Mouse (Mus musculus): ENCODE data around the gene Apaf1.

Gene Apaf1

DNA sequence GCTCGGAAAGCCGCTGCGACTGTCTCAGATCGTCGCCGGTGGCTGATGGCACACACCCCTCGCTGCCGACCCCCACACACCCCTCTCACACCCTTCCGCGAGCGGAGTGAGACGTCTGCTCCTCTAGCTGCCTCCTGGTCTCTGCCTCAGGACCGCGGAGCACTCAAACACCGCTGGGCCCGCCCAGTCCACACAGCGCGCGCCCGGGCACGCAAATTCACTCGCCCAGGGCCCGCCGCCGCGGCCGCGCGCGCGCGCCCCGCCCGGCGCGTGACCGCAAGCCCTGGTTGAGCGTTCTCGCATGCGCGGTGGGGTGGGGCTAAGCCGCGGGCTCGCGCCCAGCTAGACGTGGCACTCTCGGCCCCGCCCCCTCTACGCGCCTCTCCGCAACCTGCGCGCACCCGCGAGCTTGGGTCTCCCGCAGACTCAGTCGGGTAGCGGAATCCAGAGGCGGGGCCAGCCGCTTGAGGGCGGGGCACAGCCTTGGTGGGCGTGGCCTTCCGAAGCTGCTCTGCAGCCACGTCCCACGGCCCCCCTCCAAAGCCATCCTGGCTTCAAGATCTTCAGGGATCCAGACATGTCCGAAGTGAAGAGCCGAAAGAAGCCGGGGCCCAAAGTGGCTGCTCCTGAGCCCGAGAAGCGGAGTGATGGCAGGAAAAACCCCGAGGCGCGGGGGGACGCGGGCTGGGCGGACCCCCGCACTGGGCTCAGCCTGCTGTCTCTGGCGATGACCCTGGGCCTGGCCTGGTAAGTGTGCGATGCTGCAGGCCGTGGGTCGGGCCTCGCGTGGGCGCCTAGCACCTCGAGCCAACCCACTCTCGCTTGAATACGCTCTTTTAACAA, at the start of gene Apaf1, which contains the start of gene Ikbip:
Apaf1 (minus strand) TSS at position 221 of the 843 bp plus-strand sequence.
Ikbip (plus strand) TSS at position 391 of the 843 bp plus-strand sequence.
- peak; percentile 100 for DNase-seq

DNA sequence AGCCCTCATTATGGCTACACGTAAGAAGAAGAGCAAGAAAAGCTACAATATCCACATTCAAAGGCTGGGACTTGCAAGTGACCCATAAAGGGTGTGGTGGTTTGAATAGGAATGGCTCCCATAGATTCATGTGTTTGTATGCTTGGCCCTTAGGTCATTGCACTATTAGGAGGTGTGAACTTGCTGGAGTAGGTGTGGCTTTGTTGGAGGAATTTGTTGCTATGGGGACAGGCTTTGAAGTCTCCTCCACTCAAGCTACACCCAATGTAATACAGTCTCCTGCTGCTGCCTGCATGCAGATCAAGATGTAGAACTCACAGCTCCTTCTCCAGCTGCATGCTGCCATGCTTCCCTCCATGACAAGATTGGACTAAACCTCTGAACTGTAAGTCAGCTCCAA, 49.0 kb upstream of the Apaf1 start:
- no peak for DNase-seq

DNA sequence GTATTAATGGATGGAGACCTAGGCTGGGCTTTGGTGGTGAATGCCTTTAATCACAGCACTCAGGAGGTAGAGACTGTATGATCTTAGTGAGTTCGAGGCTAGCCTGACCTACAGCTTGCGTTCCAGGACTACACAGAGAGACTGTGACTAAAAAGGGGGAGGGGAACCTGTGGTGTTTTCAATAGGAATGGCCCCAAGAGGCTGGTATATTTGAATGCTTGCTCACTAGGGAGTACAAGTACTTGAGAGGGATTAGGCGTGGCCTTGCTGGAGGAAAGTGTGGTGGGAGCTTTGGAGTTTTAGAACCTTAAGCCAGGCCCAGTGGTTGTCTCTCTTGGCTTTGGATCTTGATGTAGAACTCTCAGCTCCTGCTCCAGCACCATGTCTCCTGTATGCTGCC, 48.2 kb upstream of the Apaf1 start:
- no peak for DNase-seq

DNA sequence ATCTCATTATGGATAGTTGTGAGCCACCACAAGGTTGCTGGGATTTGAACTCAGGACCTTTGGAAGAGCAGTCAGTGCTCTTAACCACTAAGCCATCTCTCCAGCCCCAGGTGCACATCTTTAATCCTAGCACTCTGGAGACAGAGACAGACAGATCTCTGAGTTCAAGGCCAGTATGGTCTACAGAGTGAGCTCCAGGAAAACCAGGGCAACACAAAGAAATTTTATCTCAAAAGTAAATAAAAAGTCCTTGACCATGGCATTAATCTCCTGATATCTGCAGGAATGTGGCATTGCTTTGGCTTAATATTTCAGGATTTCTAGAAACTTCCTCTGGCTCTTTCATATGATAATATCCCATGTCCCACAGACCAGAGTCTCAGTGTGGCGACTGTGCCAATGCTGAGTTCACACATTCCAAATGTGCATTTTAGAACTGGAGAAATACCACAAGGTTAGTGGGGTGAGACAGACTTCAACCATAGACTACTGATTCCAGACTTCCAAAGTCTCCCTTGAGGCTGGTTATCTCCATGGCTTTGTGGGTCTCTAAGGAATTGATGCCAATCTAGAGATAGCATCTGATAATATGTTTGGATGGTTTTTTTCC, 46.1 kb upstream of the Apaf1 start:
- peak in 1 of 2 experiments; percentile 43 for DNase-seq

DNA sequence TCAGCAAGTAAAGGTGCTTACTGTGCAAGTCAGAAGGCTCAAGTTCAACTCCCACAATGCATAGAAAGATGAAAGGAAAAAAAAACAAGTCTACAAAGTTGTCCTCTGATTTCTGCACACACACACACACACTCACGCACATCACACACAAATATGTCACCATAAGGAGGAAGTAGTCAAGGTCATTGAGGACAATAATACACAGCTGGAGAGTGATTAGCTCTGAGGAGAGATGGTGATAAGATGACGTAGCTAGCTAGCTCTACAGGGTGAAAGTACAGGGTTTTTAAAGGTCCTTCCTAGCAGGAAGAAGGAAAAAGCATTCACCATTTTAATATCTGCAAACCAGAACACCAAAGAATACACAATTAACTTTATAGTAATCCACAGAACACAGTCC, 44.8 kb upstream of the Apaf1 start:
- no peak for DNase-seq

DNA sequence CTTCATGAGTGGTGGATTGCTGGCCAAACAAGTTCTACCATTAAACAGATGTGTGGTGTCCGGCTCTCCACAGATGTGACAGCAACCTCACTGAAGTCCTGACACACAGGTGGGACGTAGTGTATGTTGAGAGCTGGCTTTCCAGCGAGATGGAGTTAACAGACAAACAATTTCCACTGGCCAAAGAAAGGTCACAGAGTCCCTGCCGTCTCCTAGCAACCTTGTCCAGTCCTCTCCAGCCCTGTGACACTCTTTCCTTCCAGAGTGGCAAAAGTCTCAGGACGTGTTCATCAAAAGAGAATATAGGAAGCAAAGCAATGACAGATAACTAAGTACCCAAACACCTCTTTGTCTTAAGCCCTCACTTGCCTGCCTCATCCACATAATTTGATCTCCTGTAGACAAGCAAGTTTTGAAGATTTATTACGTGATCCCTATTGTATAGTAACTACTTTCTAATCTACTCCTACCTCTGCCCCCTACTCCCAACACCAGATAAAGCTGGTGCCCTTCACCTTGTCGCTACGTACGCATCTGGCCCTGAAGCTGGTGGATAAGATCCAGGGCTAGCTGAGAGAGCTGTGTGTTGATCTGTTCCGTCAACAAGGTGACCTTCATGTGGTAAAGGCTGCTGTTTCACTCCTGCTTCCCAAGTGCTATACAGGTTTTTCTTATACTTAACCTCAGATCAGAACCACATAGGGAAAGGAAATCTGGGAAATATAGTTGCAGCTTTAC, 44.2 kb upstream of the Apaf1 start:
- DNase-seq: peak in 1 of 2 experiments; percentile 26

DNA sequence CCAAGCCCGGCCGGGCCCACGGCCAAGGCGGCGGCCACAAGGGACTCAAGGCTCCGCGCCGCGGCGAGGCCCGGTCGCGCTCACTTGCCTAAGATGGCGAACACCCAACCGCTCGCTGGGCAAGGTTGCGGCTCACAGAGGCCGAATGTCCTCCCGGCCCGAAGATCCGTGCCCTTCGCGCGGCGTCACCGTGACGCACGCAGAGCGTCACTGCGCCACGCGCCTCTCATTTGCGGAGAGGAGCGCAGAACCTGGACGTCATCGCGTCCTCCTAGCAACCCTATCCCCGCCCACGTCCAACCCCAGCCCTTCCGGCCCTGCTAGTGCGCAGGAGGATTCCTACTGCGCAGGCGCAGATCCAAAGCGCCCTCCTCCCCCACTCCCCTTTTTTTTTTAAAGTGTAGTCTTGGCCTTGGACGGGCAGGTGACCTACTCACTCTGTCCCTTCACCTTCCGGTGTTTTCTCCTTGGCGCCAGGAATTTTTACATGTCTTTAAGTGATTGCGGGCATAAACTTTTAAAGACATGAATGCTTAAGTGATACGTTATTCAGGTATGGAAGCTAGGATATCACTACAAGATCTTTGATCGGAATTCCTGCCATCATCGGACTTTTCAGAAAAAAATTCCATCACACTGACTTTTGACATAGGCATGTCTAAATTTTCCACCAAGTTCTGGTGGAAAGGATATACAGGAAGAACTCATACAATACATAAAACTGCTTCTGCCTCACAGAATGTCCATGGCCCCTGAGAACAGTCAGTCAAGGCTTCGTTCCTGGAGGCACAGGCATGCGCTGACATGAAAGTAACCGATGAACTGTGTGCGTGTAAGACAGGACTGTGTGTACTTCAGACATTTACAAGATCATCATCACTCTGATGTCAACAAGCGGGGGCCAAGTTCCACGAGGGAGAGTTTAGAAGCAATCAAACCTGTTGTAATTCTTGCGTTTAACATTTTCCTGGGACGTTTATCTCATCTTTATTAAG, 41.6 kb upstream of the Apaf1 start, which contains the start of gene Slc25a3:
Slc25a3 (minus strand) TSS at position 232 of the 995 bp plus-strand sequence.
- peak; percentile 99 for DNase-seq

DNA sequence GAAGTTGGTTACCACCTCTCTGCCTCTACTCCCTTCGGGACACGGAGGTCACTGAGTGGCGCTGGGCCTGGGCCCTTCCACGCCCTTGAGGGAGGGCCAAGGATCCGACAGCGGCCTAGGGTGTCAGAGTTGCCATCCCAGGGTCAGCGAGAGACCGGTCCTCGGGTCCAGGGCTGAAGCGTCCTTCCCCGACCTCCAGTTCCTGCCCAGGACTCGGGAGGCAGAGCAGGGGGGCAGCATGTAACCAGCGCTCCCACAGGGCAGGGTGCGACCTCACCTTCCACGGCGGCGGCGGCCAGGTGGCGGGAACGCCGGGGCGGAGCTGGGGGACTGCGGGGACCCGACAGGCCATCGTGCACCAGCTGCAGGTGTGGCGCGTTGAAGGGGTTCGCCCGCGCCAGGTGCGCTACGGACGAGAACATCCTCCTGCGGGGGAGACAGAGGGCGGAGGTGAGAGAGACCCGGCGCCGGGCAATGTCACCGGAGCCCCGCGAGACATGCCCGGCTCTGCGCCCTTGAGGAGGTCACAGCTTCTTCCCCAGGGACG, 40.8 kb upstream of the Apaf1 start:
- DNase-seq: no peak

DNA sequence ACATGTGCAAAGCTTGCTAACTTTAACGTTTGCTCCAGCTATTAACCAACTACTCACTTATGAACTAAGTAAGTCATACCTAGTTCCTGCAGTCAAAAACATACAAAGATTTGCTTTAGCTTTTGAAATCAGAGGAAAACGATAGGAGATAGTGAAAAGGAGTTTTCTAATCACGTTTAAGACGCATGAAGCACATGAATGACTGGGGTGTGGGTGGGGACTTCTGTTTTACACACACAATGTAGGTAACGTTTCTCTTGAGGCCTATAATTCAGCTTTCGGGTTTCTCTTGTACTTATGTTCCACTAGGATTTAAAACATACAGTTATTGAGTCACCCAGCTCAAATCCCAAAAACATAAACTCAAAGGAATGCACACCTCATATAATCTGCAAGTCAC, 40.1 kb upstream of the Apaf1 start:
- no peak for DNase-seq

DNA sequence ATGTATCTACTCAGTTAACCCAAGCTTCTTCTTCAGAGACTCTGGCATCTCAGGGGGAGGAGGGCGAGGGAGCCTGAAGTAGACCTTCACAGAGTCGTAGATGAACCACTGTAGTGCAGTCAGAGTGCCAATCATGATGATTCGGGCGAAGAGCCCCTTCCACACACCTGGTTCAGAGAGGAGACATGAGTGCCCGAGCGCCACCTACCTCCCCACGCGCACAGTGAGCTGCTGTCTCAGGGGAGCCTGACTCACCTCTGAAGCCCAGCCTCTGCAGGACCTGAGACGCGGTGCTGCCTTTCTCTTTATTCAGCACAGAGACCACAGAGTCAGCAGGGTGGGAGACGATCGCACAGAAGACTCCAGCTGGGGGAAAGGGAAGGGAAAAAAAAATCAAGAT, 34.4 kb upstream of the Apaf1 start:
- DNase-seq: no peak

DNA sequence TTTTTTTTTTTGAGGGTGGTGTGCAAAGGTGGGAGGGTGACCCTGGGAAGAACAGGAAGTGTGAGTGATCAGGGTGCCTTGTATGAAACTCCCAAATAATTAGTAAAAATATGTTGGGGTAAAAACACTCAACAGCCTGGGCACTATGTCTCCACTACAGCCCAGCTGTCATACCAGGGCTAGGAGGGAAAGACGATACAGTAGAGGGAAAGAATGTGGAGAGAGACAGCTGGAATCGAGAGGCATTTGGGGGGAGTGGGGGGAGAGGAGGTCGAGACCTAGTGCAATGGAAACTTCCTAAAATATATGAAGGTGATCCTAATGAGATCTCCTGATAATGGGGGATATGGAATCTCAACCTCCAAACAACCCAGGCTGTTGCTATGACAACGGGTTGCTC, 27.3 kb upstream of the Apaf1 start:
- no peak for DNase-seq

DNA sequence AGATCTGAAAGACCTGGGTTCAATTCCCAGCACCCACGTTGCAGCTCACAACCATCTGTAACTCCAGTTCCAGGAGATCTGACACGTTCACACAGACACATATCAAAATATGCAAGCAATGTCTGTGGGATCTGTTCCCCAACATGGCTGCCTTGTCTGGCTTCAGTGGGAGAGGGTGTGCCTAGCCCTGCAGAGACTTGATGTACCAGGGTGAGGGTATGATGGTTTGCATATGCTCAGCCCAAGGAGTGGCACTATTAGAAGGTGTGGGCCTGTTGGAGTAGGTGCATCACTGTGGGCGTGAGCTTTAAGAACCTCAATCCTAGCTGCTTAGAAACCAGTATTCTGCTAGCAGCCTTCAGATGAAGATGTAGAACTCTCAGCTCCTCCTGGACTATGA, 23.4 kb upstream of the Apaf1 start:
- DNase-seq: no peak

DNA sequence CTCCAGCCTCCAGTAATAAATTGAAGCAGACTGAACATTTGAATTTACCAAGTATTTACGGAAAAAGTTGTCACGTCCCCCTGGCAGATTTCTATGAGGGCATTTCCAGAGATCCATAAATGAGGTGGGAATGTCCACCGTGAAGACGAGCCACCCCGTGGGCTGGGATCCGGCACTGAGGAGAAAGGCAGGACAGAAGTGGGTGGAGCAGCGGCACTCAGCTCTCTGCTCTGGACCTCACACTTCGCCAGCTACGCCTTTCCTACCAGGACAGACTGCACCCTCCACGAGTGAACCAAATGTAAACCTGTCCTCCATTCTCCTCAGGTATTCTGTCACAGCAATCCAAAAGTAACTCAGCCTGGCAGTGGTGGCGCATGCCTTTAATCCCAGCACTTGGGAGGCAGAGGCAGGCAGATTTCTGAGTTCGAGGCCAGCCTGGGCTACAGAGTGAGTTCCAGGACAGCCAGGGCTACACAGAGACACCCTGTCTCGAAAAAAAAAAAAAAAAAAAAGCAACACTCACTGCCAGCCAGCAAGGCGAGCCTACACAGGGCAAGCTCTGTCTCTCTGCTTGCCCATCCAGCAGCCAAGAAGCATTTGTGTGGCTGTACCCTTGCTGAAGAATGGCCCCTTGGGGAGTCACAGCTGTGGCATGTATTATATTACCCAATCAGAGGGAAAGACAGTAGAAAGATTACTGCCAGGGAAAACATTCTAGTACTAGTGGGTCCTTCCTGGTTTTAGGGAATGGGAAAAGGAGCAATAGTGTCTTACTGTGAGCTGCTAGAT, 20.4 kb upstream of the Apaf1 start:
- DNase-seq: no peak

DNA sequence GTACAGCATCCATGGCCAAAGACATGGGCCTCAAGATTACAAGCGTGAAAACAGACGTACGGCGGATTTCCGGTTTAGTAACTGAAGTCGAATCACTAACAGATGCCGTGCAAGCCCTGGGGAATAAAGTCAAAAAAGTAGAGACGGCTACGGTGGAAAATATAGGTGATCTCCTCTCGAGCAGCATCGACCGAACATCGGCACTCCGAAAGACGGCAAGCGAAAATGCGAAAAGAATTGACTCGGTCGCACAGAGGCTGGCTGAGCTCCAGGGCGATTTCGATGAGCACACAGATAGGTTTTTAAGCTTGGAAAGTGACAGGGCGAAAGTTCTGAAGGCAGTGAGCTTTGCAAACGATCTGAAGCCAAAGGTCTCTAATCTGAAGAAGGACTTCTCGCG, 19.4 kb upstream of the Apaf1 start:
- no peak for DNase-seq

DNA sequence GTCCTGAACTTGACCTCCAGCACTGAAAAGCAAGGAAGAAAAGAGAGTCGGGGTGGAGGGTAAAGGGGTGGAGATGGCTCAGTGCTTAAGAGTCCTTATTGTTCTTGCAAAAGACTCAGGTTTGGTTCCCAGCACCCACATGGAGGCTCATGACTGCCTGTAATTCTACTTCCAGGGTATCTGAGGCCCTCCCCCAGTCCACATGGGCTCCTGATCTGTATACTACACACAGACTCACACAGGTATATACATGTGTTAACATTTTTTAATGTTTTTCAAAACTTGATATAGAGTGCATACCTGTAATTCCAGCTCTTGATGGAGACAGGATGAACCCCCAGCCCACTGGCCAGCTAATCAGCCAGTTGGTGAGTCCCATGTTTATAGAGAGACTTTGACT, 17.5 kb upstream of the Apaf1 start:
- DNase-seq: no peak

DNA sequence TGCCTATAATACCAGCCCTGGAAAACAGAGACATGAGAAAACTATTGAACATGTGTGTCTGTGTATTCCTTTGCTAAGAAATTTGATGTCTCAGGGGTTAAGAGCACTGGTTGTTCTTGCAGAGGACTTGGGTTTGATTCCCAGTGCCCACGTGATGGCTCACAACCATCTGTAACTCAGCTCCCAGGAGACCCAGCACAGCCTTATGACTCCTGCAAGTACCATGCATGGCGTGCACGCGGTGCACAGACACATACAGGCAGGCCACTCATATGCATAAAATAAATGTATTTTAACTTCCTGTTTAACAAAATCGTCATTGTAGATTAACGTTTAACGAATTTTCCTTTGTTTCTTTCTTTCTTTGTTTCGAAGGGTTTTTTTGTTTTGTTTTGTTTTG, 15.5 kb upstream of the Apaf1 start:
- DNase-seq: no peak

DNA sequence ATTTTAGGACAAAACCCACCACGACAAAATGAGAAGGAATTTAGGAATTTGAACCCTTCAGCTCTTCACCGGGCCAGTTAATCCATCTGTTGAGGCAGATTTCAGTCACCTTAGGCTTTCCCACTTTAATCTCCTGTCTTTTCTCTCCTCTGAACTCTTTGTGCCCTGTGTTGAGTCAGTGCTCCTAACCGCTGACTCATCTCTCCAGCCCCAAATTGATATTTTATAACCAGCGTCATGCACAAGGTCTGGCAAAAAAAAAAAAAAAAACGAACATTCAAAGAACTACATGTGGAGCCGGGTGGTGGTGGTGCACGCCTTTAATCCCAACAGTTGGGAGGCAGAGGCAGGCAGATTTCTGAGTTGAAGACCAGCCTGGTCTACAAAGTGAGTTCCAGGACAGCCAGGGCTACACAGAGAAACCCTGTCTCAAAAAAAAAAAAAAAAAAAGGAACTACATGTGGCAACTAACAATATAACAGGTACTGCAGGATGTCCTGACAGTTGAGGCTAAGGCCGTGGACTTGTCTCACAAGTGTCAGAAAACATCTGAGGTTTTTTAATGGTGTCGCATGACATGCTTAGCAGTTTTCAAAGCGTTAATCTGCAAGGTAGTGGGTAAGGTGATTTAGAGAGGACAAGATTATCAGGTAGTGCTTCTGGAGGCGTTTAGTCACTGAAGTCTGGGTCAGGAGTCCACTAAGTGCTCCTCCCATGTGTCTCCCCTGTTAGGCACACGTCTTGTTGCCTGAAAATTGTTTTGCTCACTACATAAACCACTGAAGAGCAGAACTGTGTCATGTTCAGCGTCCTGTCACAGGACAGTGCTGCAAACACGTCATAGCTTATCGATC, 11.9 kb upstream of the Apaf1 start:
- DNase-seq: no peak

DNA sequence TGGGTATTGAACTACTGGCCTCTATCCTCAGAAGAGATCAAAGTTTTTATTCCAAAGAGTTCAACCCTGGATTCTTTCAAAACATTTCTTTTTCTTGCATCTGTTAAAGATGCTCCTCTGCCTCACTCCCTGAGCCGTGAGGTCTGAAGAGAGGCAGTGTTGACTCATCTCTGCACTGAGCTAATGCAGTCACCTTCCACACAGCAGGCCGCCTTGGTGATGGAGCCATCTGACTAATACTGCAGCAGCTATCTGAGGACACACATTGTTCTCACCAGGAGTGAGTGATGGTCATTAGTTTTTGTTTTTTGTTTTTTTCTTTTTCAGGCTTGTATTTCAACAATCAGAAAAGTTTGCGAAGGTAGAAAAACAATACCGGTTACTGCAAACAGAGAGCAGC, 10.2 kb upstream of the Apaf1 start:
- no peak for DNase-seq

DNA sequence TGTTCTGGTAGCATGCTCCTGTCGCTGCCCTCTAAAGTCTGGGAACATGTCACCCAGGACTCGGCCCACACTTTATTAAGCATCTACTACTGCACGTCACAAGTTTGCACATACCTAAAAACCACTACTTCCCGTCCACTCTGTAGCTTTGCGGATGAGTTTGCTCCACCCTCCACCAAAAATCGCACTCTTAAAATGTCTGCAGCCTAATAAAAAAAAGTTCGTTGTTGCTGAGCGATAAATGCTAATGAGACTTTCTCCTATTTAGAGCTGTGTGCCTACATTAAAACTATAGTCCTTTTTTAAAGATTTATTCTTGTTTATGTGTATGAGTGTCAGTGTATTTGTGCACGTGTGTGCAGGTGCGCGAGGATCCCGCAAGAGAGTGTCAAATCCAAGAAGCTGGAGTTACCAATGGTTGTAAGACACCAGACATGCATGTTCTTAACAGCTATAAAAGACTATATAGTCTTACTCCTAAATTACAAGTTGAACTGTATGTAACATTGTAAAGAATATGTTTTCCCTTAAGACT, 890 bp upstream of the Apaf1 start:
- DNase-seq: no peak

DNA sequence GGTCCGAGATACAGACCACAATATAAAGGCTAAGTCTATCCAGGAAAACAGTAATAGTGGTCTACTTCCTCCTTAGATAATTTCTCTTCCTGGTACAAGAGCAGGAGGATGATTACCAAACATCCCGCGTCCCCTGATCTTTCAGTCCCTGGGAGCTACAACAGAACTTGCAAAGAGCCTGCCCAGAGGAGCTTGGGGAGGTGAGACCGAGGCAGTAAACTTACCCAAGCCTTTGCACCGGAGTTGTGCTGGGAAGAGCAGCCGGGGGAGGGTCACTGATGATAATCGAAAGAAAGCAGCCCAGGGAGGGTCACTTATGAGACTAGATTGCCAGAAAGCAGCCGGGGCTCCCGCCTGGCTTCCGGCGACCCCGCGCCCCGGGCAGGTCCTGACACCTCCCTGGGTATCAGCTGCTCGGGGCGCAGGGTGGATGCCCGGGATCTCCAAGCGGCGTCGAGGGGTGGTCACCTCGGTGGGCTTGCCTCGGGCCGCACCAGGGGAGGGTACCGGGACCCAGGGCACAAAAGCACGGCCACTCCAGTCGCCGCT, 537 bp downstream of the Apaf1 start:
- no peak for DNase-seq

Measured in kidney, postnatal 4 days (tissue).